Mouse (Mus musculus): ENCODE results near the gene G6pc3. TPM values are rescaled to one million over a fixed set of nuclear protein-coding genes. Genes with fewer than 3 reads are reported as not detected.
"Not testable (repeated sequence)": the region's sequence is repeated elsewhere in the genome, so short reads cannot be mapped to it uniquely, and the experiment has no call there.

Gene G6pc3
- 26.8 and 27.0 TPM in 2 replicates for polyA plus RNA-seq (2016; fragmentation: Nextera tagmentation; extraction: Ambion mirVana)

DNA sequence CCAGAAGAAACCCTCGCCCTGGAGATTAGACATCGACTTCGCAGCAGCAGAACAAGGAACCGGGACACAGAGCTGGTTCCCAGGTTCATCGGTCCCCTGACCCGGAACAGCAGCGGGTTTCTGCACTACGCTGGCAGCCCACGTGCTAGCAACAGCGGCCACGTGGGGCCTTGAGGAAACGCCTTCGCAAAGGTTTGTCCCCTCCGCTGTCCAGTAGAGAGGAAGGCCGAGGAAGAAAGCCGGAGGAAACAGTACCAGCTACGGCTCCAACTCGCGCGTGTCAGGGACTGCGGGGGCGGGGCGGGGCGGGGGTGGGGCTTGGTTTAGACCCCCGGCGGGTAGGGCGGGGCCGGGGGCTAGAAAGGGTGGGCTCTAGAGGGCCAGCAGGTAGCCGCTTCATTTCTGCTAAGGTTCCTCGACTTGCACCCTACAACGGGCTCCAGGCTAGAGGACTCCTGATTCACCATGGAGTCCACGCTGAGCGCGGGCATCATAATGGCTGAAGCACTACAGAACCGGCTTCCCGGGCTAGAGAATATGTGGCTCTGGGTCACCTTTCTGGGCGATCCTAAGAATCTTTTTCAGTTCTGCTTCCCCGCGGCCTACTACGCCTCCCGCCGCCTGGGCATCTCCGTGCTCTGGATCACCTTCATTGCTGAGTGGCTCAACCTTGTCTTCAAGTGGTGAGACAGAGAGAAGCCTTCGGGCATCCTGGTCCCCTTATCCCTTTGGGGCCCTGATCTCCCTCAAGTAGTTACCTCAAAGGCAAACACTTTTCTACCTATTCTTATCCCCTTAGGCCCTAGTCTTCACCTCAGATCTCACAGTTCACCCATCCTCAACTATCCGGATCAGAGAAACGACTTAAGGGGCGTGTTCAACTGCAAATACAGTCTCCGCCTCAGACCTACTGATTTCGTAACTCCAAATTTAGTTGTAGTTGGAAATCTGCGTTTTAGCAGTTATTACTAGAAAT lies at the start of gene G6pc3:
G6pc3 (plus strand) TSS at position 160 of the 976 bp plus-strand sequence.
- H3K4me1 ChIP-seq = peaks cover 16% of the 10 kb centered on the region
- peak within 1 kb of the TSS; percentile 54 for H3K4me3 ChIP-seq
- WGBS = 3% methylated on average over 50 of the region's 50 CpGs
- H3K27ac ChIP-seq = peak within 1 kb of the TSS; percentile 70
- peak; percentile 63 for ATAC-seq (ENCODE audit: low FRiP score)
- peak within 1 kb of the TSS; percentile 70 for H3K9ac ChIP-seq
- no peaks in the 10 kb centered on the region for H3K27me3 ChIP-seq
- H3K4me2 ChIP-seq (replicated peaks) = peak within 1 kb of the TSS; percentile 76
- H3K9me3 ChIP-seq (replicated peaks) = no peaks in the 10 kb centered on the region
- peaks cover 19% of the 10 kb centered on the region for H3K36me3 ChIP-seq

DNA sequence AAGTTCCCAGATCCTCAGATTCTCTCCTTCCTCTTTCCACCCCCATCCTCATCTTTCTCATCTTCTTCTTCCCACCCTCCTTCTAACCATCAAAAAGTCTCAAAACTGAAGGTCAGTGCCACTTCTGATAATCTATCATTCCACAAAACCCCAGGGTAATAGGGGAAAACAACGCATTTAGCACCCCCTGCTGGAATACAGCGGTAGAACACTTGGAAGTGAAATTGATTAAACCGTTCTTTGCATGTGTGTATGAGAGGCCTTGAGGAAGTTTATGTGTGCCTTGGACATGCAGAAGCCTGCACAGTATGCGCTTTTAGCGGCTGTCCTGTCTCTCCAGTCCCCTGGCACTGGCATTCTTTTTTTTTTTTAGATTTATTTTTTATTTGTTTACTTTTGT lies 48.9 kb upstream of the G6pc3 start:
- no peak overlapping the region for H3K9ac ChIP-seq
- no peaks in the 10 kb centered on the region for H3K36me3 ChIP-seq
- no peak overlapping the region for H3K4me2 ChIP-seq (replicated peaks)
- H3K9me3 ChIP-seq (replicated peaks) = no peaks in the 10 kb centered on the region
- H3K27ac ChIP-seq = no peak overlapping the region
- WGBS = 4% methylated on average over 5 of the region's 5 CpGs
- H3K4me1 ChIP-seq = peaks cover 4% of the 10 kb centered on the region
- peaks cover 48% of the 10 kb centered on the region for H3K27me3 ChIP-seq
- no peak overlapping the region for H3K4me3 ChIP-seq
- no peak for ATAC-seq (ENCODE audit: low FRiP score)

DNA sequence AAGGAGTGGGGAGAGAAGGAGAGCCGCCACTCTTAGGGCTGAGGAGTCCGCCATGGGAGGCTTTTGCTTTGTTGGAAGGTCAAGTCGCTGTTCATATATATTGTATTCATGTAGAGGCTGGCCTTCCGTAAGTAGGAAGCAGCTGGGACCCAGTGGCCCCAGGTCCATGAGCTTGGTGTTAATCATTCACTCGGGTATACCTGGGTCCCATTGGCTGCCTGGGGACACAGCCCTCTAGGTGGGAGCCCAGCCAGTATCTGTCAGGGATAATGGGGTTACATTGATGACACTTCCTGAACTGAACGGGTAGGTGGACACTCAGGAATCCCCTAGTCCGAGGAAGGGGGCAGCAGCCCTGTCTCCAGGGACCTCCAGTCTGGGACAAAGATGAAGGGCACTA lies 47.1 kb upstream of the G6pc3 start:
- no peaks in the 10 kb centered on the region for H3K36me3 ChIP-seq
- no peak overlapping the region for H3K27ac ChIP-seq
- peaks cover 64% of the 10 kb centered on the region for H3K27me3 ChIP-seq
- 74% methylated on average over 7 of the region's 7 CpGs for WGBS
- peaks cover 18% of the 10 kb centered on the region for H3K4me1 ChIP-seq
- no peak overlapping the region for H3K9ac ChIP-seq
- no peaks in the 10 kb centered on the region for H3K9me3 ChIP-seq (replicated peaks)
- ATAC-seq (ENCODE audit: low FRiP score) = no peak
- H3K4me2 ChIP-seq (replicated peaks) = no peak overlapping the region
- H3K4me3 ChIP-seq = no peak overlapping the region

DNA sequence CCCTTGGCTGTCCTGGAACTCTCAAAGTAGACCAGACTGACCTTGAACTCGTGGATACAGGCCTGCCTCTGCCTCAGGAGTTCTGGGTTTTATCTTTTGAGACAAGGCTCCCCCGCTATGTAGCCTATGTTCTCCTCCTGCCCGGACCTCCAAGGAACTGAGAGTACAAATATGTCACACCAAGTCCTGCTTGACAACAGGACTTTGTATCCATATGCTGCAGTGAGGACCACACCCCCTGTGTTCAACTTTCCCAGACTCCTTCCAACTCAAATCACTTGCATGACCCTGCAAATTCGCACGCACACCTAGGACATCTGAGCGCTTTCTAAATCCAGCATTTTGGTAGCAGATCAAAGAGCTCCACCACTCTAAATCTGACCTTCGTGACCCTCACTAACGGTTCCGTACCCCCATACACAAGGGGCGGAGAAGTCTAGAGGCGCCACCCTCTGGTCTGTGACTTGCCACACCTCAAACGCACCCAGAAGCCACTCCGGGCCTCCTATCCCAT lies 44.4 kb upstream of the G6pc3 start:
- H3K27me3 ChIP-seq = peaks cover 80% of the 10 kb centered on the region
- no peak overlapping the region for H3K27ac ChIP-seq
- peaks cover 19% of the 10 kb centered on the region for H3K4me1 ChIP-seq
- H3K9me3 ChIP-seq (replicated peaks) = no peaks in the 10 kb centered on the region
- peak overlapping the region; percentile 28 for H3K4me3 ChIP-seq
- H3K9ac ChIP-seq = no peak overlapping the region
- H3K4me2 ChIP-seq (replicated peaks) = peak overlapping the region; percentile 44
- no peak for ATAC-seq (ENCODE audit: low FRiP score)
- no peaks in the 10 kb centered on the region for H3K36me3 ChIP-seq
- 22% methylated on average over 13 of the region's 13 CpGs for WGBS

DNA sequence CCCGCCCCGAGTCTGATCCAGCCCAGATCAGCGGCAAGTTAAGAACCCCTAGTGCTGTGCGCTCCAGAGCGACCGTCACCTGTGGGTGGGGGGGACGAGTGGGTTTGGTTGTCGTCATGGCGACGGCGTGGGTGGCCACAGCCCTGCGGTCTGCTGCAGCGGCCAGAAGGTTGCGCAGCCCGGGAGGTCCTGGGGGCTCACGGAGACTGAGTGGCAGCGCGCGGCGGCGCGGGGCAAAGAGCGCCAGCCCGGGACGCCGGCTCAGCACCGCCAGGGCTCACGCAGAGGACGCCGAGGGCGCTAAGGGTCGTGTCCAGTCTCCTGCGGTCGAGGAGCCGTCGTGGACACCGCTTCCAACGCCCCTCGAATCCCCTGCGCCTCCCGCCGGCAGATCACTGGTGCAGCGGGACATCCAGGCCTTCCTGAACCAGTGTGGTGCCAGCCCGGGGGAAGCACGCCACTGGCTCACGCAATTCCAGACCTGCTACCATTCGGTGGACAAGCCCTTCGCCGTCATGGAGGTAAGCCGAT lies 43.9 kb upstream of the G6pc3 start, which contains the start of gene Nags:
Nags (plus strand) TSS at position 43 of the 531 bp plus-strand sequence.
- no peaks in the 10 kb centered on the region for H3K36me3 ChIP-seq
- H3K9ac ChIP-seq = no peak within 1 kb of the TSS
- no peaks in the 10 kb centered on the region for H3K9me3 ChIP-seq (replicated peaks)
- H3K27ac ChIP-seq = no peak within 1 kb of the TSS
- peaks cover 79% of the 10 kb centered on the region for H3K27me3 ChIP-seq
- ATAC-seq (ENCODE audit: low FRiP score) = no peak
- H3K4me3 ChIP-seq = peak within 1 kb of the TSS; percentile 28
- peak within 1 kb of the TSS; percentile 44 for H3K4me2 ChIP-seq (replicated peaks)
- H3K4me1 ChIP-seq = peaks cover 19% of the 10 kb centered on the region
- WGBS = 2% methylated on average over 50 of the region's 50 CpGs

DNA sequence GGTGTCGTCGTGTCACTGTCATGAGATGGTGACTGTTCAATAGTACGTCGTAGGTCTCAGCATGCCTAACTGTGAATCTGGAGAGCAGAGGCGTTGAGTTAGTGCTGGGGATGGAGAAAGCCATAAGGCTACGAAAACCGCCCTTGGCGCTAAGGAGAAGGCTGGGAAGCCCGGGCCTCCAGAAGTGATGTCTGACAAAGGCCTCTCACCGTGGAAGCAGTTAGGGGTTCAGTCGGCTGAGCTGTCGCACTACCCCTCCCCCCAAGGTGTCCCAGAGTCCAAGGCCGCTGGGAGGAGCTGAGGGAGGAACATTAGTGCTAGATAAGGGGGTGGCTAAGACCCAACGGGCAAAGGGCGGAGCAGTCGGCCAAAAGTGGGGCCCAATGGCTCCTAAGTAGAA lies 43.4 kb upstream of the G6pc3 start:
- Histone ChIP-seq H3K27me3 (peaks cover 79% of the 10 kb centered on the region), H3K36me3 (no peaks in the 10 kb centered on the region), H3K4me3 (peak overlapping the region; percentile 28; the same call in 1 of the 2 replicates), H3K9me3 (replicated peaks) (no peaks in the 10 kb centered on the region), H3K9ac (no peak overlapping the region), H3K4me2 (replicated peaks) (peak overlapping the region; percentile 44; the same call in 1 of the 2 replicates), H3K4me1 (peaks cover 19% of the 10 kb centered on the region), H3K27ac (no peak overlapping the region)
- ATAC-seq (ENCODE audit: low FRiP score) = no peak
- 5% methylated on average over 16 of the region's 16 CpGs for WGBS

DNA sequence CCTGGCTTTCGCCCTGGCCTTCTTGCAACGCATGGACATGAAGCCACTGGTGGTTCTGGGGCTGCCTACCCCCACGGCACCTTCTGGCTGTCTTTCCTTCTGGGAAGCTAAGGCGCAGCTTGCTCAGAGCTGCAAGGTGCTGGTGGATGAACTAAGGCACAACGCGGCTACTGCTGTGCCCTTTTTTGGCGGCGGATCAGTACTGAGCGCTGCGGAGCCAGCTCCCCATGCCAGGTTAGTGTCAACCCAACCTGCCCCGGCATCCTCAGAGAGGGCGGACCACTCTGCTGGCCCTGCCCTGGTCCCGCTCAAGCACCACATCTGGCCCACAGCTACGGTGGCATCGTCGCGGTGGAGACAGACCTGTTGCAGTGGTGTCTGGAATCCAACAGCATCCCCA lies 42.9 kb upstream of the G6pc3 start:
- ATAC-seq (ENCODE audit: low FRiP score) = no peak
- Histone ChIP-seq H3K4me3 (0 out of 2 replicates have a peak overlapping the region, but pooled peaks have one; percentile 28), H3K9ac (no peak overlapping the region), H3K9me3 (replicated peaks) (no peaks in the 10 kb centered on the region), H3K27me3 (peaks cover 79% of the 10 kb centered on the region), H3K36me3 (no peaks in the 10 kb centered on the region), H3K27ac (no peak overlapping the region), H3K4me2 (replicated peaks) (no peak overlapping the region), H3K4me1 (peaks cover 19% of the 10 kb centered on the region)
- 10% methylated on average over 17 of the region's 17 CpGs for WGBS

DNA sequence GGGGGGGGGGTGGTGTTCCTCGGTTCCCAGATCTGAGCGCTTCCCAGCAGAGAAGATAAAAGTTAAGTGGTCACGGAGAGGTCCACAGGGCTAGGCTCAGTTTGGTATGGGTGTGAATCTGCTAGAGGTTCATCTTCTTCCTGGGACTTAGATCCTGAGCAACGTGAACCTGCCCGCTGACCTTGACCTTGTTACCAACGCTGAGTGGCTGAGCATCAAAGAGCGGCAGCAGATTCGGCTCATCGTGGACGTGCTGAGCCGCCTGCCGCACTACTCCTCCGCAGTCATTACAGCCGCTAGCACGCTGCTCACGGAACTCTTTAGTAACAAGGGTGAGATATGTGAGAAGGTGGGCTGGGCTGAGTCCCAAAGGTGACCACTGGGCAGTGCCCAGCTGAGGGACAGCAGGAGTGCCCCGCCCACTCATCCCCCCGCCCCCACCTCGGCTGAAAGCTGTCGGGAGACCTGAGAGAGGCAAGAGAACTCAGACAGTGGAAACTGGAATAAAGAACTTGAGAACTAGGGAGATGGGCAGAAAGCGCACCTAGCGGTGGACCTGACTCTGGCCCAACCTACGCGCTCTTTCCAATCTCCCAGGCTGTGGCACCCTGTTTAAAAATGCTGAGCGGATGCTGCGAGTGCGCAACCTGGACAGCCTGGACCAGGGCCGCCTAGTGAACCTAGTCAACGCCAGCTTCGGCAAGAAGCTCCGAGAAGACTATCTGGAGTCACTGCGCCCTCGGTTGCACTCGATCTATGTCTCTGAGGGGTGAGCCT lies 42.0 kb upstream of the G6pc3 start:
- Histone ChIP-seq H3K4me1 (peaks cover 19% of the 10 kb centered on the region), H3K27ac (no peak overlapping the region), H3K9me3 (replicated peaks) (no peaks in the 10 kb centered on the region), H3K27me3 (peaks cover 75% of the 10 kb centered on the region), H3K36me3 (no peaks in the 10 kb centered on the region), H3K4me3 (0 out of 2 replicates have a peak overlapping the region, but pooled peaks have one; percentile 7), H3K4me2 (replicated peaks) (peak overlapping the region; percentile 15; the same call in 1 of the 2 replicates), H3K9ac (no peak overlapping the region)
- ATAC-seq (ENCODE audit: low FRiP score) = no peak
- 16% methylated on average over 34 of the region's 34 CpGs for WGBS

DNA sequence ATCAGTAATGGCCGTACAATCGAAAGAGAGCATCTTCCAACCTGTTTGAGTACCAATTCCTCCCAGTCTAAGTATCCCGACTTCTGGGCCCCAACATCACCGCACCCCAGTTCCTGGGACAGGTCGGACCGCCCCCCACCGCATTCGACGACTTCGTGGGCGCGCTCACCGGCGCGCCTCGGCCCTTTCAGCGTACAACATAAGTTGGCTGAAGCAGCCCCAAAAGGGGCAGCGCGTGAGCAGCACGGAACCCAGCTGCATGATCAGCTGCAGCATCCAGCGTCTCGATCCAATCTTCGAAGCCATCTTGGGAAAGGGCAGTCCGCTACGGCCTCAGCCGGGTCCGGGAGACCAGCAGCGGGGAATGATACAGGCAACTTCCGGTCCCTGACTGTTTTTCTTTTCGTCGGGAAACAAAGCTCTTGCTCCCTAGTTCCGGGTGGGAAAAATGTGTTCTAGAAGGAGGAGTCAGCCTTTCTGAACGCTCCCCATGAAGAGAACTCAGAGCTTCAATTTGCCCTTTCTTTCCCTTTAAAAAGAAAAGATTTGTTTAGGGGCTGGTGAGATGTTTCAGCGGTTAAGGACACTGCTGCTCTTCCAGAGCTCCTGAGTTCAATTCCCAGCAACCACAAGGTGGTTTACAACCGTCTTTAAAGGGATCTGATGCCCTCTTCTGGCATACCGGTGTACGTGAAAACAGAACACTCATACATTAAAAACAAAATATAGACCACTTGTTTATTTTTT lies 33.2 kb upstream of the G6pc3 start, which contains the start of gene Tmem101:
Tmem101 (minus strand) TSS at position 366 of the 747 bp plus-strand sequence.
- peak within 1 kb of the TSS; percentile 93 for H3K4me2 ChIP-seq (replicated peaks)

DNA sequence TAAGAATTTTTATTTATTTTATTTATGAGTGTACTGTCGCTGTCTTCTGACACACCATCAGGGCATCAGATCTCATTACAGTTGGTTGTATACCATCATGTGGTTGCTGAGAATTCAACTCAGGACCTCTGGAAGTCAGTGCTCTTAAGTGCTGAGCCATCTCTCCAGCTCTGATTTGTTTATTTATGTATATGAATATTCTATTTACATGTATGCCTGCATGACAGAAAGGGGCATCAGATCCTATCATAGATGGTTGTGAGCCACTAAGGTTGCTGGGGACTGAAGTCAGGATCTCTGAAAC lies 32.7 kb upstream of the G6pc3 start:
- Histone ChIP-seq H3K27me3 (no peaks in the 10 kb centered on the region), H3K9me3 (replicated peaks) (no peaks in the 10 kb centered on the region), H3K4me2 (replicated peaks) (no peak overlapping the region), H3K27ac (no peak overlapping the region), H3K4me3 (no peak overlapping the region), H3K36me3 (peaks cover 26% of the 10 kb centered on the region; the same call in 1 of the 2 replicates), H3K9ac (no peak overlapping the region), H3K4me1 (peaks cover 9% of the 10 kb centered on the region)
- 3% methylated on average over 1 of the region's 1 CpGs for WGBS
- peak; percentile 24; the same call in 1 of the 2 replicates for ATAC-seq (ENCODE audit: low FRiP score)

More for the DNA sequence above, 33.2 kb upstream of the G6pc3 start, which contains the start of gene Tmem101:
- H3K36me3 ChIP-seq = peaks cover 22% of the 10 kb centered on the region; the same call in 1 of the 2 replicates
- H3K4me1 ChIP-seq = peaks cover 9% of the 10 kb centered on the region
- peak within 1 kb of the TSS; percentile 83 for H3K4me3 ChIP-seq
- H3K9ac ChIP-seq = peak within 1 kb of the TSS; percentile 79
- peak; percentile 86 for ATAC-seq (ENCODE audit: low FRiP score)
- no peaks in the 10 kb centered on the region for H3K27me3 ChIP-seq
- H3K9me3 ChIP-seq (replicated peaks) = no peaks in the 10 kb centered on the region
- under 1% methylated on average over 37 of the region's 37 CpGs for WGBS
- H3K27ac ChIP-seq = peak within 1 kb of the TSS; percentile 82

DNA sequence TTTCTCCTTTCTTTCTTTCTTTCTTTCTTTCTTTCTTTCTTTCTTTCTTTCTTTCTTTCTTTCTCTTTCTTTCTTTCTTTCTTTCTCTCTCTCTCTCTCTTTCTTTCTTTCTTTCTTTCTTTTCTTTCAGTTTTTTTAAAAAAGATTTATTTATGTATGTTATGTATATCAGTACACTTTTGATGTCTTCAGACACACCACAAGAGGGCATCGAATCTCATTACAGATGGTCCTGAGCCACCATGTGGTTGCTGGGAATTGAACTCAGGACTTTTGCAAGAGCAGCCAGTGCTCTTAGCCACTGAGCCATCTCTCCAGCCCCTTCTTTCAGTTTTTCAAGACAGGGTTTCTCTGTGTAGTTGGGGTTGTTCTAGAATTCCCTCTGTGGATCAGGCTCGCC lies 31.4 kb upstream of the G6pc3 start:
- H3K4me1 ChIP-seq; H3K4me2 ChIP-seq (replicated peaks); ATAC-seq (ENCODE audit: low FRiP score); H3K27ac ChIP-seq; H3K27me3 ChIP-seq; H3K9me3 ChIP-seq (replicated peaks); H3K9ac ChIP-seq; H3K4me3 ChIP-seq: not testable (repeated sequence)
- H3K36me3 ChIP-seq = peaks cover 31% of the 10 kb centered on the region
- WGBS = 83% methylated on average over 2 of the region's 2 CpGs

All from hindbrain, embryonic 12.5 days (tissue).